Mouse (Mus musculus) layer of hippocampus, postnatal 14 days (tissue): ENCODE data around the gene 1810046K07Rik. TPM values are rescaled to one million over a fixed set of nuclear protein-coding genes. Genes with fewer than 3 reads are reported as not detected.

Experiments used
- DNase-seq, 2 experiments: peaks; one replicate each; pipeline ENCODE4 v3.0.0; 2021 to 2022; ENCODE audit warnings: low spot score in 2 of 2, mixed read lengths in 1 of 2
- long read RNA-seq, 2 experiments: library from polyadenylated mRNA; stranded (forward); transcript quantifications; one replicate each; pipeline ENCODE4 v2.0.0; 2021
- total RNA-seq, 2 experiments: library from RNA; stranded (reverse); gene quantifications; 2 replicates each; pipeline ENCODE4 v1.2.3; 2021

The 1810046K07Rik gene
- total RNA-seq, result not detected
- long read RNA-seq, experiment 1, result 0 reads
- long read RNA-seq, experiment 2, result 0 reads

DNA sequence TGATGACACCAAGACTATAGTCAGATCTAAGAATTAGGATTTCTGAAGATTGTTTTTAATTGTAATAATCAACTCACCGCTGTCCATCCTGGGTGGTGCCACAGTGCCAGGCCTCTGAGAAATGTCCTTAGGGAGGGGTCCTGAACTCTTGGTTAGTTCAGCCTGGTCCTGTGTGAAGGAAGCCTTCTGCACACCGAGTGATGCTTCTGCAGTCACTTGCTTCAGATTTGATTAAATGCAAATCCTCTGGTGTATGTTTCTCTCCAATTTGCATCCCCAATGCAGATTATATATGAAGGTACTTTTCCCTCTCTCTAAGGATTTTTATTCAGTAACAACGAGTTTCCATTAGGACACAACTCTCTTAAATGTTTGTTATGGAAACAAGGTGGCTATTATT is at the start of gene 1810046K07Rik:
Gene 1810046K07Rik (minus strand): TSS at position 187 of the 400 bp plus-strand sequence.
- DNase-seq, result no peak

DNA sequence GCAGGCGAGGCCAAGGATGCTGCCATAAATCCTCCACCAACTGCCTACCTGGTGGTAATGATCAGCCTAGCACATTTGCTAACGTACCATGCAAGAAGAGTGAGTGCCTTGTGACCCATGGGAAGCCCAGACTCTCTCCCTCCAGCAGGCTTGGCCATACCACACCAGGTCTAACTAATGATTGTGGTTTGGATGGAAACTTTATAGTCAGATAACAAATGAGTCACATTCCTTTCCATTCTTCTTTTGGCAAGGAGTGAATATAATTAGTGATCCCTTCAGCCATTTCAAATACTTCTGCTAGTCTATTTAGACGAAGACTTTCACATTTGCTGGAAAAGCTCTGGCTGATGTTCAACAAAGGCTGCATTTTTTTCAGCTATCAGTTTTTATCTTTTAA is 40.8 kb upstream of the 1810046K07Rik start:
- DNase-seq, result no peak

DNA sequence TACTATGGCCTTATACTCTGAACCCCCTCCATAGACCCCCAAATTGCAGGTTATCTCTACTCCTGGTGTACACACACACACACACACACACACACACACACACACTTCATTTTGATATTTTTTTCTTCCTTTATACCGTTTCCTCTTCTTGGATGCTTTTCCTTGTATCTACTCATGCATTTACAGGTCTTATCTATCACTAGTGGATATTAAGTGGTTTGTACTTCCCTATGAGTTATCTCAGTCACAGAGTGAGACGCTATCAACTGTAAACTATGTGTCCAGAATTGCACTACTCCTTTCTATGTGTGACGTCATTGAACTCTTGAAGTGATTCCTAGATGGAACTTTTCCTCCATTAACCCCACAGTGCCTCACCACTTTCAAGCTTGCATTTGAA is 38.4 kb upstream of the 1810046K07Rik start:
- no peak for DNase-seq

DNA sequence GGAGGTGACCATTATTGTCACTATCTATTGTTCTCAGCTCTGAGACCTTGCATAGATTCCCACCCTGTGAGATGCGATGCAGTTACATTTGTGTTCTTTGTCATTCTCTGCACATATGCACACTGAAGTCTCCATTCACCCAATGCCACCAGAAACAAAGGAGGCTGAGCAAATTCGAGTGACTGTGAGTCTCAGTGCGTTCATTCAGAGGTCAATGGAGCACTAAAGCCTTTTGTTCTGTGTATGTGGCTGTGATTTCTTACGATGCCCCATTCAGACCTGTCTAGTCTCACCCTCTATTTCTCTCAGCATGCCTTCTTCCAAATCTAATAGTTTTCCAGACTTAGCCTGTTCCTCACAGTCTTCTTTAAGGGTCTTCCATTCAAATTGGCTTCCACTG is 35.3 kb upstream of the 1810046K07Rik start:
- no peak for DNase-seq

DNA sequence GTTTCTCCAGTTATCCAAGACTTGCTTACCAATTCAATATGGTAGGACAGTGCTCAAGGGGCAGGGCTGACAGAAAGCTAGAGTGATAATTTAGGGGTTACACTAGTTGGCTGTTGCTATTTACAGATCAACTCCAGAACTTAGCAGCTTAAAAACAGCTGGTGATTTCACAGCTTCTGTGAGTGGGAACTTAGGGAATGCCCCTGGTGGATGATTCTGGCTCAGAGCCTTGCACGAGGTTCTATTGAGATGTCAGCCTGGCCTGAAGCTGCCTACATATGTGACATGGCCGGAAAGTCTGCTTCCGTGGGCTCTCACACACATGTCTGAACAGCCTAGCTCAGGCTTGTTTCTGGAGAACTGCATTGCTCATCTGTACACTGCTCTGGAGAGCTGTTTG is 24.8 kb upstream of the 1810046K07Rik start:
- no peak for DNase-seq

DNA sequence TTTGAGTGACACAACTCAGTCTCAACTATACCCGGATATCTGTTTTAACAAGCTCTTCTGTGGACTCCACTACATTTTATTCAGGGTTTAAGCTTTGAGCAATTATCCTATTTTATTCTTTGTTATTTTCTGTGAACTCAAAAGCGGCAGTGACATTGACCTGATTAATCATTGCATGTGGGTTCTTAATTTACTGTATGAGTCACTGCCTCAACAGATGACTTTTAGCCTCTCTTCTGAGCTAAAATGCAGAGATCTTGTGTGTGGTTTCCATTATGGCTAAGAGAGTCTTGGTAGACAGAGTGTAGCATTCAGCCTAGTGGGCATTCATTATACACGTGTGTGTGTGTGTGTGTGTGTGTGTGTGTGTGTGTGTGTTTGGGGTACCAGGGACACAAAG is 24.2 kb upstream of the 1810046K07Rik start:
- DNase-seq, result no peak

DNA sequence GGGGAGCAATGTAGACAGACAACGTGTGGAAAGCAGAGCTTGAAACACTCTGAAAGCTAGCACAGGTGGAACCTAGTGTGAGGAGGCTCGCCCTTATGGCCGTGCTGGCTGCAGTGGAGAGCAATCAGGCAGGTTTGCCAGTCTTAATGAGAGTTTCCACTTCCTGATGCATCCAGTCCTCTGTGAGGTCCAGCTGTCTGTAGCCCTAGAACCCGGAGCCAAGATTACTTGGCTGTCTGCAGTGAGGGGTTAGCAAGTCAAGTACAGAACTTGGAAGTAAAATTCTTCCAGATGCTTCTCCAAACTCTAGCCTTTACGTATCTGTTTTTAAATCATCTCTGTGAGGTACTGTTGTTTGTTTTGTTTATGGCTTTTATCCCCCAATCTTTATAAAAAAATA is 20.7 kb upstream of the 1810046K07Rik start:
- no peak for DNase-seq

DNA sequence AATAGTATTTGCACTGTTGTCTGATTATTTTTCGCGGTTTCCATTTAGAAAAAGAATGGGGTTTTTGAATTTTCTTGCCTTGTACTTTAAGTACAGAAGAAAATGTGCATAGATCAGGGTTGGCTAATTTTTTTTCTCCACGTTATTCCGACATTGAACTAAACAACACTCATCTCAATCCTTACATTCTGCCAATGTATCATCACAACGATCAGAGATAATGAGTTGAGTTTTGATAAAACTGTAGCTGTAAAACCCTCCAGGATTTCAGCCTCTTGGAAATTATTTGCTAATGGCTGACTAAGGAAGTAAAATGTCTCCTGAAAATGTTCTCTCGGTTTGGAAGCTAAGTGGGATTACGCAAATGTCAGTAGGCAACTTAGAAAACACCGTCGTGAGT is 17.1 kb upstream of the 1810046K07Rik start:
- DNase-seq, result no peak

DNA sequence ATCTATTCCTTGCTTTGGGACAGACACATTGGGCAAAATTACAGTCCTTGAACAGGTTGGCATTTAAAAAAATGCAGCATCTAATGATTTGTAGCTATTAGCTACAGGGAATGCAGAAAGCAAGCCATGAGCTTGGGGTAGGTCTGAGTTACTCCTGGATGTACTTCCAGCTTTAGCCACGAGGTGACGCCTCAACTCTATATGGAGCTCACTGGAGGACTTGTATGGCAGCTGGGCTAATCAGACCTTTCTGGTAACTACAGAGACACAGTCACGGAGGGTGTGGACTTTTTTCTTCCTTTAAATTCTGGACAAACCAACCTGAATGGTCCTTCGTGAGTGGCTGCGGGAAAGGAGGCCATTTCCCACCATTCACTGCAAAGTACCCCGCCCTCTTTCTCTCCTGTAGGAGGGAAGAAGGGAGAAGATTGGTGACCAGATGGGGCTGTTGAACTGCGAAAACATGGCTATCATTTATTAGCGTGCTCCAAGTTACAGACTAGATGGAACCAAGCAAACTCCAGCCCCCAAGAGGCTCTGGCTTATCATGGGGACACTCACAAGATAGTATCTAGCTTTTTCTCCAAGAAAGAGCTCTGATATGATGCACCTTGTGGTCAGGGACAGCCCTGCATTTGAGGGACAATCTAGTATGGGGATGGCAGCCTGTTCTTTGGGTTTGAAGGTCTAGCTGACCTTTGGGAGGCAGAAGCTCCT is 6.7 kb upstream of the 1810046K07Rik start:
- DNase-seq, result peak; percentile 91 to 94

DNA sequence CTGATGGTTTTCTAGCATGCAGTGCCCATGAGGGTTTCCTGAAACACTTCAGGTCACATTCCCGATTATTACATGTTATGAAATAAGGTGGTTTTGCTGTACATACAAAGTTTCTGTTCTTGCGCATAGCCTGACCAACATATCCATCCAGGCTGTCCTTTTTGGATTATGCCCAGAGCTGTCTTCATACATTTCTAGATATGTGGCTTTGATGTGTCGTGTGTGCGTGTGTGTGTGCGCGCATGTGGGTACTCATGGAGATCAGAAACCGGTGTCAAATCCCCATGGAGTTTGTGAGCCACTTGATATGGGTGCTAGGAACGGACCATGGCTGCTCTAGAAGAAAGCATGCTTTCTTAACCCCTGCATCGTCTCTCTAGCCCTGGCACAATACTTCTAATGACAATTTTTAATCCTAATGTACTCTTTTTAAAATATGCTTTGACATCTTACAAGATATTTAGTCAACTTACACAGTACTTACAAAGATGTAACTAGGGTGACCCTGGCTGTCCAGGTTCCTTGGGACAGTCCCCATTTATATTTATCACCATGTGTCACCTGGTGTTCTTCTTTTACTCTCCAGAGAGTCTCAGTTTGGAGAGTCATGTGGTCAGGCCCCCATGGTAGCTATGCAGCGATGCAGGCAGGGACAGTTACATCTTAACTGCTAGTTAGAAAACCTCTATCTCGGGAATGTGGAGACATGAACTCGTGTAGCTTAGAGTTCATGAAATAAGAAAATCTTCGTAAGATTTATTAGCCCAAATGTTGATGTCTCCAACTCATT is 2.9 kb upstream of the 1810046K07Rik start:
- no peak for DNase-seq

DNA sequence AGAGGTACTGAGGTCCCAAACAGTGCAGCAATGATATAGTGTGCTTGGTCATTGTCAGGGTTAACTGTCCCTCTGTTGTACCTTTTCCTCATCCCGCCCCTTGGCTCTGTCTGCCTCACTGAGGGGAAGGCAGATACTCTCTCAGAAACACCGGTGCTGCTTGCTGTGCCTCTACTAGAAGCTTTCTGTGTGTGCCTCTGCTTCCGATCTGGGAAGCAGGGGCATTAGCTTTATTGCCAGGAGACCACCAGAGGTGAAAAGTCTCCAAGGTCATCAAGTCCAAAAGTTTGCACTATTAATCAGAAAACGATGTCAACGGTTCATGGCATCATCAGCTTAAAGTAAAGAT is 1.2 kb downstream of the 1810046K07Rik start:
- DNase-seq, result no peak

DNA sequence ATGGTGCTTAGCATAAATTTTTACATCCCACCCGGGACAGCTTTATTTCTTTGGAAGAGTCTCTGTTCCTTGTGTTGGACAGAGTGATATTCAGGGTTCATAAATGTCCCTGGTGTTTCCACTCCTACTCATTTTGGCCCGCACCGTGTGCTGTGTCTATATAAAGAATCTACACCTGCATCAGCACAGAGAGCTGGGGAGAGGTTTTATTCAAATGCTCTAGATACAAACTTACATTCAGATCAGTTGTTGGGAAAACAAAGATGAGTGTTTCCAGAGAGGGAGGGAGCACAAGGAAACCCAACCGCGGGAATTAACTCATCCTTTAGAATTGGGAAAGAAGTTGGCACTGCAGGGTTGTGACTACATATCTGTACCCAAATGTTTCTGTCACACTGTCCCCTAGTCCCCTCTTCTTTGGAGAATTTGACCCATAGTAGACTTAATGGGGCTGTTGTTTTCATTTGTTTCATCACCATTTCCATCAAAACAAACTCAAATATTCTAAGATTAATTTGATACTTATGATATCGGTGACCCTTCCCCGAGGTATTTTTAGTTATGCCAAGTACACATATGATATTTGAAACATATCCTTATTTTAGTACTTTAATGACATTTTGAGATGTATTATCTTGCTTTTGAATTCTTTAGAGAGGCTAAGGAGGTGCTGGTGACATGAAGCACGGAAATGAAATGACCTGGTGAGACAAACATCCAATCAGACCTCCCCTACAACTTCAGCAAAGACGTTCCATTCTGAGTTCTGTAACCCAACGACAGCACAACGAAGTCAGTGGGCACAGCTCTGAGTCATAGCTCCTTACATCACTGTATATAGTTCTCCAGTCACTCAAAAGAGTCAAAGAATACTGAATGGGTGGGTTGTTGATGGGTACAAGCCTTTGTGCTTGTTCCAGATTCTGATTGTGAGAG is 1.8 kb downstream of the 1810046K07Rik start:
- DNase-seq, result no peak

DNA sequence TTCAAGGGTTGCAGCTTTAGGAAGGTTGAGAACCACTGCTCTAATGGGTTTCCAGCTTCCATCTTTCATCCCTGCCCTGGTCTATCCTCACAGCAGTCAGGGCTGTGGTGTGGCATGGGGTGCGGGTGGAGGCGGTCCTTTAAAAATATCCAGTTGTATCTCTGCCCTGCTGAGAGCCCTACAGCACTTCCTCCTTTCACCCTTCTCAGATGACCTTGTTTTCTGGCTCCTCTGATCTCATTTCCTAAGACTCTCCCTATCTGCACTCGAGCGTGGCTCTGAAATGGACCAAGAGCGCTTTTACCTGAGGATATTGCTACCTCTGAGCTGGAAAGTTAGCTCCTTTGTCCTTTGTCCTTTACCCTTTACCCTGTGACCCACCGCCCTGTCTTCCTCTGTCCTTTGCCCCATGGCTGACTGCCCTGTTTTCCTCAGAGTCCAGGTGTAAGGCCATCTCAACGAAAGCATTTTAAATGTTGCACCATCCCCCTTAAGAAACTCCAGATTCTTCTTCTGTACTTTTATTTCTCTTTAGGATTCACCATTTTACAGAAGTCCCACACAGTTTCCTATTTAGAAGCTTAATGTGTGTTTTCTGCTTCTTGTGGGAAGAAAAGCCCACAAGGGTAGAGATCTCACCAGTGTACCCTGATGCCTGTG is 4.2 kb downstream of the 1810046K07Rik start:
- DNase-seq, result no peak

DNA sequence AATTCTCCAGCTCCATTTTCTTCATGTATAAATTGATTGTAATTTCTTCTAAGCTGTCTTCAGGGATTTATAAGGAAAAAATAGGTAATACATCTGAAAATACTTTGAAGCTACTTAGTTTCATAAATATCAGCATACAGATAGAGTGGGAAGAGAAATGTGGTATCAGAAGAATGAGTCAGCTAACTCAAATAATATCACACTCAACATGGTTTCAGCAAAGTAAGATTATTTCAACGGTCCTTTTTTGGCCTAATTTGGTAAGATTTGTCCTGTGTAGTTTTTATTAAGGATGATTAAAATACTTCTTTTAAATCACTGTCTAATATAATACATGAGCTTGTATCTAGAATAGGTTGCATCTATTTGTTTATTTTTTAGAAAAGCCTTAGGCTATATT is 8.6 kb downstream of the 1810046K07Rik start:
- no peak for DNase-seq

DNA sequence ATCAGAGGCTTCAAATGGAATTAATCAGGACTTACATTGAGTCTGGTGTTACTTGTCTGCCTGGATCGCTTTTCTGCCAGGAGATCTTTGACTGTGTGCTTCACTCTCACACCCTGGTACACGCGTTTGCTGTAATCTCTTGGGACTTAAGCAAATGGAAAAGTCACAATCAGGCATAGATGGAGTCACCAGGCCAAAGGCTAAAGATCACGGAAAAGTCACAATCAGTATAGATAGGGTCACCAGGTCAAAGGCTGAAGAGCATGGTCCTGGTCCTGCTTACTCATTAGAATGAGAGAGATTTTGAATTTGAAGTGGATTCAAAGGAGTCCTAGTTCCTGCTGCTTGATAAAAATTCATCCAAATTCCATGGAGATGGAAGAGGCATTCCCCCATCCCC is 10.5 kb downstream of the 1810046K07Rik start:
- no peak for DNase-seq

DNA sequence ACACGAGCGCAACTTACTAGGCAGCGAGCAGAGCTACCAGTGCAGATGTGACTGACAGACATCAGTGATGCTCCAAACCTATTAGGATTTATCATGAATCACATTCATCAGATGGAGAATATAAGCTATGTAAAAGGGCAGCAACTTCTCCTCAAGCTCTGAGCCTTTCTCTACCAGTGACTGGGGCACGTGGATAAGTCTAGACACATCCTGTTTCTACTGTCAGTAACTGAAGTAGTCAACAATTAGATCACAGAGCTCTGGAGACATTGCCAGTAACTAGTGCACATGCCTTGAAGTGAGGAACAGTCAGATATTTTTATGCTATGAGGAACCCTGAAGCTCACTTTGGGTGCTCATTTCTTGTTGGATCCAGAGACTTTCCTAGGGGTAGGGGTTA is 11.4 kb downstream of the 1810046K07Rik start:
- DNase-seq, result no peak

DNA sequence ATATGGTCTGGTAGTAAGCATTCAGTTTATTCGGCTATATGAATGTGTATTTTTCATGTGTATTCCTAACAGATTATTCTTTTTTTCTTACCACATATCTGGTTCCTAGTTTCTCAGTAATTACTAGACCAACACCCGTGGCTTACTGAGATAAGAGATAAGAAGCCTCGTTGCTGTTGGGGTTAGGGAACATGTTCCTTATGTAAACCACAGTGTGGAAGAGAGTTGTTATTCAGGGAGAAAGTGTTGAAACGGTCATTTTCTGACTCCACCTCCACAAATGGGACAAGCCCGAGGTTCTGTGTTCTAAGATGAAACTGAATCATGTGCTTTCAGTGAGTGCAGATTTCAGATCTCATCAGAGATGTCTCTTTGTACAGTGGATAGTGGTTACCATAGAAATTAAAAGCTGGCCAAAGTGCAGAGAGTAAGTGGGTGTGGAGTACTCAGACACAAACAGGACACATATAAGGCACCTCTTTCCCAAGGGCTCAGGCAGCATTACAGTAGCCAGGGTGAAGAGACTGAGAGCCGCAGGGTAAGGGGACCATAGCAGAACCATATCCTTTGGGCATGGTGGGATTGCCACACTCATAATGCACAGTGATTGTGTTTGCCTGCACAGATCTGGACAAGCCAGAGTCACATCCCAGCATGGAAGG is 13.2 kb downstream of the 1810046K07Rik start:
- DNase-seq, result no peak

DNA sequence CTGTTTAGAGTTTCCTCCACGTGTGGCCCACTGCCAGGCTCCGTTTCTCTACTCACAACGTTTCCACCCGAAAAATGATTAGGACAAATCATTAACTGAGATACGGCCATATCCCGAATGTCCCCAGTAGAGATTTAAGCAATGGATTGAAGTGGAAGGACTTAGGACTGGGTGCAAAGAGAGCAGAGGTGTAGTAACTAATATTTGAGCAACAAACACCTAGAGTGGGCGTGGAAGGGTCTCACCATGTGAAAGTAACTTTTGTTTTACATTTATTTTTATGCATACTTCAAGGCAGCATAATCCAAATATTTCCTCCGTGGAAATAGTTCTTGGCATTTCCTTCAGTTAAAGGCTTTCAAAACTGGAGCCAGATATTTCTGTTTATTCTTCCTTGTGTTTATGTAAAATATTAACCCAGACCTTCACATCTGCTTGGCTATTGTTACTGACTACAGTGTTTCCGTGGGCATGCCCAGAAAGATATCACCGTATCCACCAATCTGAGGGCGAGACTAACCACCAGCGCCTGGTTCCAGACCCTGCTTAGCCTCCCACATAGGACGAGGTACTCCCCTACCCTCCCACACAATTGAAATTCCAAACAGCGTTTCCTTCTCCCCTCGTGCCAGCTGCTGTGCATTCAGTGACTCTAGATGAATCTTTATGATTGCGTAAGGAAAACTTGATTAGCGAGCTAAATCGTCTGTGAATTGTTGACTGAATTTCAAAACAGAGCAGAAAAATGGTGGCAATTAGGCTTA is 16.0 kb downstream of the 1810046K07Rik start:
- DNase-seq, result no peak

DNA sequence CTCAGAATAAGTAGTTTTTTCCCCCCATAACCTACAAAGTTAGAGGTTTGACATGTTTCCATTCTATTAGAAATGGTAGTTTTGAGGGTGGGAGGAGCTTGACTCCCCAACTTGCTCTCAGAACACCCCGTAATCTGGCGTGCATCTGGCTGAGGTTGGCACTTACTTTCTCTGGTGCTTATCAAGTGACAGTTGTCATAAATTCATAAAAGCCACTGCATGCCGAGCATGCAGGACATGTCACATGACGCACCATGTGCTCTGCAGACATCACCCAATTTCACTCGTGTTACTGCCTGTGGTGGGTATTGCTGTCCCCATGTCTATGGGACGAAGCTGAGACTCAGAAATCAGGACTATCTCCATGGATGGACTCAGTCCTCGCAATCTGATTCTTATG is 18.2 kb downstream of the 1810046K07Rik start:
- DNase-seq, result no peak

DNA sequence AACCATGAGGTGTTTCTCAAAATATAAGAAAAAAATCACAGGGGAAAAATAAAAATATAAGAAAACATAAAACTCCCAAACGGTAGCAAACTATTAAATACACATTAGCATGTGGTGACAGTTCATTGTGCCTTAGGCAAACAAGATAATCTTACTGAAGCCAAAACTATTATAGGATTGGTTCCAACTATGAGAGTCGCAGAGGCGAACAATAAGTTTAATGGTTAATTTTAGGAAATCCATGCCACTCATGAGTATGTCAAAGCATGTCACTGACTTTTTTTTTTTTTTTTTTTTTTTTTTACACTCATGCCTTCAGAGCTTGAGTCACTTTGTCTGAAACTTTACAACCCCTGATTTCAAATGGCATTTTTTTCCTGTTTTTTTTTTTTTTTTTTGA is 22.4 kb downstream of the 1810046K07Rik start:
- DNase-seq, result no peak
